Mouse (Mus musculus) macrophage (primary cell): Measurements from ENCODE around the gene Mid1. TPM values are rescaled to one million over a fixed set of nuclear protein-coding genes. Genes with fewer than 3 reads are reported as not detected.
"Not testable (repeated sequence)": the region's sequence is repeated elsewhere in the genome, so short reads cannot be mapped to it uniquely, and the experiment has no call there.

Source experiments
- H3K27ac ChIP-seq: fragments of 350-480 bp; formaldehyde crosslinking; 2 replicates; pipeline ENCODE4 v1.9.0; 2021
- H3K36me3 ChIP-seq: fragments of 350-480 bp; formaldehyde crosslinking; 2 replicates; pipeline ENCODE4 v1.9.0; 2021; ENCODE audit errors: inconsistent target
- H3K4me3 ChIP-seq: fragments of 350-480 bp; formaldehyde crosslinking; 2 replicates; pipeline ENCODE4 v1.9.0; 2021; ENCODE audit errors: inconsistent target
- H3K79me2 ChIP-seq: fragments of 350-480 bp; formaldehyde crosslinking; 2 replicates; pipeline ENCODE4 v1.9.0; 2021; ENCODE audit errors: inconsistent target
- WGBS: methylation state at CpG from one replicate; pipeline ENCODE4 v1.1.7; 2026; ENCODE audit warnings: inconsistent platforms; ENCODE audit not compliant: missing documents; 5-methylcytosine and 5-hydroxymethylcytosine counted together
- polyA plus RNA-seq: library from polyadenylated mRNA; stranded (reverse); fragments of 250-400 nt; gene quantifications from 3 replicates; pipeline ENCODE4 v1.2.4, GENCODE M21; 2018; ENCODE audit warnings: inconsistent platforms

Gene Mid1
- polyA plus RNA-seq, 1 experiment from 2014 or later = 34.1 TPM

DNA sequence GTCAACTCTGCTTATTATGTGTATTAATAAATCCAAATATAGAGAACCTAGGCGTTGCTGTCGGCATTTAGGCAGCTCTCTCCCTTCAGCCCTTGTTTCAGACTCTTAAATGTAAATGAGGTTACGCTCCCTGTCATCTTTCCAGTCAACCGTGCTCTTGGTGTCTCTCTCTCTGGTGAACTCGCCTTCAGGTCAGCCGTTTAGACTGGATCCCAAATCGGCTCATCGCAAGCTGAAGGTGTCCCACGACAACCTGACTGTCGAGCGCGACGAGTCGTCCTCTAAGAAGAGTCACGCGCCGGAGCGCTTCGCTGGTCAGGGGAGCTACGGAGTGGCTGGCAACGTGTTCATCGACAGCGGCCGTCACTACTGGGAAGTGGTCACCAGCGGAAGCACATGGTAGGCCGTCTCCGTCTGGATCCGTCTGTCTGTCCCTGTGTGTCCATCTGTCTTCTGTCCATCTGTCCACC is 302.4 kb downstream of the Mid1 start:
- WGBS = 89% methylated on average over 28 of the region's 28 CpGs
- H3K4me3 ChIP-seq = peak overlapping the region; percentile 0; the same call in 1 of the 2 replicates
- H3K79me2 ChIP-seq = not testable (repeated sequence)
- H3K36me3 ChIP-seq = peaks cover 49% of the 10 kb centered on the region
- H3K27ac ChIP-seq = 0 out of 2 replicates have a peak overlapping the region, but pooled peaks have one; percentile 0

DNA sequence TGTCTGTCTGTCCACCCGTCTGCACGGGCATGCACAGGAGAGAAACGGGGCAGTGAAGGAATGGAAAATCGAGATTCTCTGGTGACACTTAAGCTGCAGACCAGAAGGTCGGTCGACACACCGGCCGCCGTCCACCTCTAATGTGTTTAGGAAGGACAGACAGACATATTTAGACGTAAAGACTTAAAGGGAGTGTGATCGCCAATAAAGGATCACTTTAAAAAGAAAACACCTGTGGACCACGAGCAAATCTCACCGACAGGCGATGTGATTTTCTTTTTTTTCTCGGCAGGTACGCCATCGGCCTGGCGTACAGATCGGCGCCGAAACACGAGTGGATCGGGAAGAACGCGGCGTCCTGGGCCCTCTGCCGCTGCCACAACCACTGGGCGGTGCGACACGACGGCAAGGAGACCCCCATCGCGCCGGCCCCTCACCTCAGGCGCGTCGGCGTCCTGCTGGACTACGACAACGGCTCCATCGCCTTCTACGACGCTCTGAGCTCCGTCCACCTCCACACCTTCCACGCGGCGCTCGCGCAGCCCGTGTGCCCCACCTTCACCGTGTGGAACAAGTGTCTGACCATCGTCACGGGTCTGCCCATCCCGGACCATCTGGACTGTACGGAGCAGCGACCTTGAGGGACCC is 303.7 kb downstream of the Mid1 start:
- H3K36me3 ChIP-seq = peaks cover 36% of the 10 kb centered on the region
- H3K79me2 ChIP-seq, H3K27ac ChIP-seq, H3K4me3 ChIP-seq: not testable (repeated sequence)
- 93% methylated on average over 56 of the region's 56 CpGs for WGBS

DNA sequence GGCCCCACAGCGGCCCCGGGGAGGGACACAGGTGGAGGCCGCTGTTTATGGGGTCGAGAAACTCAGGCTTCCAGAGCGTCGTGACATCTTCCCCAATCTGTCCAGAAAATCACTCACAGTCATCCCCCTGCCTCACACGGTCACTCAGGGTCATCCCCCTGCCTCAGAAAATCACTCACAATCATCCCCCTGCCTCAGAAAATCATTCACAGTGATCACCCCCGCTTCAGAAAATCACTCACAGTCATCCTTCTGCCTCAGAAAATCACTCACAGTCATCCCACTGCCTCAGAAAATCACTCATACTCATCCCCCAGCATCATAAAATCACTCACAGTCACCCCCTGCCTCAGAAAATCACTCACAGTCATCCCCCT is 304.2 kb downstream of the Mid1 start:
- peaks cover 31% of the 10 kb centered on the region for H3K36me3 ChIP-seq
- WGBS = 88% methylated on average over 8 of the region's 8 CpGs

DNA sequence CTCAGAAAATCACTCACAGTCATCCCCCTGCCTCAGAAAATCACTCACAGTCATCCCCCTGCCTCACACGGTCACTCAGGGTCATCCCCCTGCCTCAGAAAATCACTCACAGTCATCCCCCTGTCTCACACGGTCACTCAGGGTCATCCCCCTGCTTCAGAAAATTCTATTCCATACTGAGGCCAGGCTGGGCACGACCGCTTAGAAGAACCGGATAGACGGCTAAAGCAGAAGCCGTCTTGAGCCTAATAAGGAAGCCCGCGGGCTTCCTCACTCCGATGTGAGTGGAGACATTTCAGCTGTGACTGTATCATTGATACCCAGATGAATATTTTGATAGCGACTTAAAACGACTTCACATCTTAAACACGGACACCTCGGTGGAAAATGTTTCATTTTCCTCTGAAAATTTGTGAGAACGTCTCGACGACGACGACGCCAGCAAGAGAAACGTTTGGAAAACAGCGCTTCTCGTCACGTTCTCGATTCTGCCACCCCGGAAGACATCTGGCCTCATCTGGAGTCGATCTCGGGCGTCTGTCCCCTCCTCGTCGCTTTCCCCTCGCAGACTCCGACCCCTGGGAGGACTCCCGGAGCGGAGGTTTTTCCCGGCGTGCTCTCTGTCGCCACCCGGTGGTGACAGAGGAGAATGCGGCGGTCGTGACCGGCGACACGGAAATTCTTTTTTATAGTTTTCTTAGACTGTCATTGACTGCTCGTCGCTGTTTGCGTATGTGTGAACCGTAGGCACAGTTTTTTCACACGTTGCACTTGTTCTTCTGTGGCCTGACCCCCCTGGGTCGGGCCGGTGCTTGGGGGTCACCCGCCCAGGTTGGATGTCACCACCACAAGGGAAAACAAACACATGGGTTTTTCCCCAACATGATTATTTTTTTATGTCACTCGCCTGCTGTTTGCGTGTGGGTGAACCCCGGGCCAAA is 305.0 kb downstream of the Mid1 start:
- 70% methylated on average over 56 of the region's 56 CpGs for WGBS
- Histone ChIP-seq H3K36me3 (peaks cover 23% of the 10 kb centered on the region), H3K27ac (peak overlapping the region; percentile 44), H3K4me3 (peak overlapping the region; percentile 8)
- not testable (repeated sequence) for H3K79me2 ChIP-seq

More for the DNA sequence above, 304.2 kb downstream of the Mid1 start:
- not testable (repeated sequence) for H3K4me3 ChIP-seq, H3K79me2 ChIP-seq, H3K27ac ChIP-seq

DNA sequence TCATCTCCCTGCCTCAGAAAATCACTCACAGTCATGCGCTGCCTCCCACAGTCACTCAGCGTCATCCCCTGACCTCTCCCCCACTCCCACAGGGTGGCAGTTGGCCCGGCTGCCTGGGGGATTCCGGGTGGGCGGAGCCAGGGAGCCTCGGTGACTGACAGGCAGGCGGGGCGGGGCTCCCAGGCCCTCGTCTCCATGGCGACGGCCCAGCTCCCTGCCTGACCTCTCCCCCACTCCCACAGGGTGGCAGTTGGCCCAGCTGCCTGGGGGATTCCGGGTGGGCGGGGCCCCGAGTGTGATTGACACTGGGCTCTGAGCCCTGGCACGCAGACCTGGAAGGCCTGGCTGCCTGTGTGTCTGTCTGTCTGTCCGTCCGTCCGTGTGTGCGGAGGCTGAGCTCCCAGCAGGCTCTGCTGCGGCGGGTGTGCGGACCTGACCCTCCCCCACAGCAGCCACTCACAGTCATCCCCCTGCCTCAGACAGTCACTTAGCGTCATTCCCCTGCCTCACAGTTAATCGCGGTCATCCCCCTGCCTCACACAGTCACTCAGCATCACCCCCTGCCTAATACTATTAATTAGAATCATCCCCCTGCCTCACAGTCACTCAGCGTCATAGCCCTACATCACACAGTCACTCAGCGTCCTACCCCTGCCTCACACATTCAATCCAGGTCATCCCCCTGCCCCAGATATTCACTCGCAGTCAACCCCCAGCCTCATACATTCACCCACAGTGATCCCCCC is 306.3 kb downstream of the Mid1 start:
- Histone ChIP-seq H3K27ac (peak overlapping the region; percentile 44), H3K4me3 (peak overlapping the region; percentile 8; the same call in 1 of the 2 replicates), H3K36me3 (peaks cover 11% of the 10 kb centered on the region; the same call in 1 of the 2 replicates)
- 42% methylated on average over 28 of the region's 28 CpGs for WGBS
- not testable (repeated sequence) for H3K79me2 ChIP-seq

DNA sequence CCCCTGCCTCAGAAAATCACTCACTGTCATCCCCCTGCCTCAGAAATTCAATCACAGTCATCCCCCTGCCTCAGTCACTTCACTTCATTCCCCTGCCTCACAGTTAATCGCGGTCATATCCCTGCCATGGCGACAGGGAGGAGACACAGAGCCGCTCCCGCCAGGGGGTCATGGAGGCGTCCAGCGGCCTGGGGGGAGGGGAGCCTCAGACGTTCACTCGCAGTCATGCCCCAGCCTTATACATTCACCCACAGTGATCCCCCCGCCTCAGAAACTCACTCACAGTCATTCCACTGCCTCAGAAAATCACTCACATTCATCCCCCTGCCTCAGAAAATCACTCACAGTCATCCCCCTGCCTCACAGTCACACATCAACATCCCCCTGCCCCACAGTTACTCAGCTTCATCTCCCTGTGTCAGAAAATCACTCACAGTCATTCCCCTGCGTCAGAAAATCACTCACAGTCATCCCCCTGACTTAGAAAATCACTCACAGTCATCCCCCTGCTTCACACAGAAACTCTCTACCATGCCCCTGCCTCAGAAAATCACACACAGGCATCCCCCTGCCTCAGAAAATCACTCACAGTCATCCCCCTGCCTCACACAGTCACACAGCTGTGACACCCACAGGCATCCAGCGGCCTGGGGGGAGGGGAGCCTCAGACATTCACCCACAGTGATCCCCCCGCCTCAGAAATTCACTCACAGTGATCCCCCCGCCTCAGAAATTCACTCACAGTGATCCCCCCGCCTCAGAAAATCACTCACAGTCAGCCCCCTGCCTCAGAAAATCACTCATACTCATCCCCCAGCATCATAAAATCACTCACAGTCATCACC is 307.3 kb downstream of the Mid1 start:
- not testable (repeated sequence) for H3K36me3 ChIP-seq, H3K79me2 ChIP-seq, H3K4me3 ChIP-seq, H3K27ac ChIP-seq
- 43% methylated on average over 15 of the region's 15 CpGs for WGBS

DNA sequence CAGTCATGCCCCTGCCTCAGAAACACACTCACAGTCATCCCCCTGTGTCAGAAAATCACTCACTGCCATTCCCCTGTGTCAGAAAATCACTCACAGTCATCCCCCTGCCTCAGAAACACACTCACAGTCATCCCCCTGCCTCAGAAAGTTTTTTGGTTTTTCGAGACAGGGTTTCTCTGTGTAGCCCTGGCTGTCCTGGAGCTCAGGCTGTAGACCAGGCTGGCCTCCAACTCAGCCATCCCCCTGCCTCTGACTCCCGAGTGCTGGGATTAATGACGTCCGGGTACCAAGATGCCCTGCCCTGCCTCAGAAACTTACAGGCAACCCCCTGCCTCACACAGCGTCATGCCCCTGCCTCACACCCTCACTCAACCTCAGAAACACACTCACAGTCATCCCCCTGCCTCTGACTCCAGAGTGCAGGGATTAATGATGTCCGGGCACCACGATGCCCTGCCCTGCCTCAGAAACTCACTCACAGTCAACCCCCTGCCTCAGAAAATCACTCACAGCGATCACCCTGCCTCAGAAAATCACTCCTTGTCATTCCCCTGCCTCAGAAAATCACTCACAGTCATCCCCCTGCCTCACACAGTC is 308.1 kb downstream of the Mid1 start:
- not testable (repeated sequence) for H3K36me3 ChIP-seq, H3K4me3 ChIP-seq, H3K79me2 ChIP-seq, H3K27ac ChIP-seq
- WGBS = 56% methylated on average over 8 of the region's 8 CpGs

DNA sequence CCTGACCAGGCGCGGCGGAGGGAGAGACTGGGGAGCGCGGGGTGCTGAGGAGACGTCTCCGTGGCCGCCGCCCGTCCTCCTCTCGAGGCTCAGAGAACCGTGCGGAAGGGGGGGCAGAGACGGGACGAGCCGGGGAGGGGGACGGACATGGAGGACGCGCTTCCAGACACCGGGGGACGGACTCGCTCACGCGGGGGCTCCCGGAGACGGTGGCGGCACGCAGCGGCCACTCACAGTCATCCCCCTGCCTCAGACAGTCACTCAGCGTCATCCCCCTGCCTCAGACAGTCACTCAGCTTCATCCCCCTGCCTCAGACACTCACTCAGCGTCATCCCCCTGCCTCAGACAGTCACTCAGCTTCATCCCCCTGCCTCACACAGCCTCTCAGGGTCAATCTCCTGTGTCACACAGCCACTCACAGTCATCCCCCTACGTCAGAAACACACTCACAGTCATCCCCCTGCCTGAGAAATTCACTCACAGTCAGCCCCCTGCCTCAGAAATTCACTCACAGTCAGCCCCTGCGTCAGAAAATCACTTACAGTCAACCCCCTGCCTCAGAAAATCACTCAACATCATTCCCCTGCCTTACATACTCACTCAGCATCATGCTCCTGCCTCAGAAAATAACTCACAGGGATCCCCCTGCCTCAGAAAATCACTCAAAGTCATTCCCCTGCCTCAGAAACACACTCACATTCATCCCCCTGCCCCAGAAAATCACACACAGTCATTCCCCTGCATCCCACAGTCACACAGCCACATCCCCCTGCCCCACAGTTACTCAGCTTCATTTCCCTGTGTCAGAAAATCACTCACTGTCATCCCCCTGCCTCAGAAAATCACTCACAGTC is 309.2 kb downstream of the Mid1 start:
- H3K36me3 ChIP-seq, H3K27ac ChIP-seq, H3K79me2 ChIP-seq, H3K4me3 ChIP-seq: not testable (repeated sequence)
- WGBS = 57% methylated on average over 33 of the region's 33 CpGs

DNA sequence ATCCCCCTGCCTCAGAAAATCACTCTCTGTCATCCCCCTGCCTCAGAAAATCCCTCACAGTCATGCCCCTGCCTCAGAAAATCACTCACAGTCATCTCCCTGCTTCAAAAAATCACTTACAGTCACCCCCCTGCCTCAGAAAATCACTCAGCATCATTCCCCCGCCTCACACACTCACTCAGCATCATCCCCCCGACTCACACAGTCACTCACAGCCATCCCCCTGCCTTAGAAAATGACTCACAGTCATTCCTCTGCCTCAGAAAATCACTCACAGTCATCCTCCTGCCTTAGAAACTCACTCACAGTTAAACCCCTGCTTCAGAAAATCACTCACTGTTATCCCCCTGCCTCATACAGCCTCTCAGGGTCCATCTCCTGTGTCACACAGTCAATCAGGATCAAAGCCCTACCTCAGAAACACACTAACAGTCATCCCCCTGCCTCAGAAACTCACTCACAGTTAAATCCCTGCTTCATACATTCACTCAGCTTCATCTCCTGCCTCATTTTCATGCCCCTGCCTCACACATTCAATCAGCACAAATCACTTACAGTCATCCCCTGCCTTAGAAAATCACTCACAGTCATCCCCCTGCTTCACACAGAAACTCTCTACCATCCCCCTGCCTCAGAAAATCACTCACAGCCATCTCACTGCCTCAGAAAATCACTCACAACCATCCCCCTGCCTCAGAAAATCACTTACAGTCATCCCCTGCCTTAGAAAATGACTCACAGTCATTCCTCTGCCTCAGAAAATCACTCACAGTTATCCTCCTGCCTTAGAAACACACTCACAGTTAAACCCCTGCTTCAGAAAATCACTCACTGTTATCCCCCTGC is 310.1 kb downstream of the Mid1 start:
- H3K36me3 ChIP-seq = not testable (repeated sequence)
- 57% methylated on average over 2 of the region's 2 CpGs for WGBS

DNA sequence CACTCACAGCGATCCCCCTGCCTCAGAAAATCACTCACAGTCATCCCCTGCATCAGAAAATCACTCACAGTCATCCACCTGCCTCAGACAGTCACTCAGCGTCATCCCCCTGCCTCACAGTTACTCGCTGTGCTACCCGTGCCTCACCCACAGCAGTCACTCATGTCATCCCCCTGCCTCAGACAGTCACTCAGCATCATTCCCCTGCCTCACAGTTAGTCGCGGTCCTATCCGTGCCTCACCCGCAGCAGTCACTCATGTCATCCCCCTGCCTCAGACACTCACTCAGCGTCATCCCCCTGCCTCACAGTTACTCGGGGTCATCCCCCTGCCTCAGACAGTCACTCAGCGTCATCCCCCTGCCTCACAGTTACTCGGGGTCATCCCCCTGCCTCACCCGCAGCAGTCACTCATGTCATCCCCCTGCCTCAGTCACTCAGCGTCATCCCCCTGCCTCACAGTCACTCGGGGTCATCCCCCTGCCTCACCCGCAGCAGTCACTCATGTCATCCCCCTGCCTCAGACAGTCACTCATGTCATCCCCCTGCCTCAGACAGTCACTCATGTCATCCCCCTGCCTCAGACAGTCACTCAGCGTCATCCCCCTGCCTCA is 311.0 kb downstream of the Mid1 start:
- not testable (repeated sequence) for H3K36me3 ChIP-seq, H3K79me2 ChIP-seq, H3K4me3 ChIP-seq, H3K27ac ChIP-seq
- 60% methylated on average over 17 of the region's 17 CpGs for WGBS

More for the DNA sequence above, 310.1 kb downstream of the Mid1 start:
- not testable (repeated sequence) for H3K79me2 ChIP-seq, H3K4me3 ChIP-seq, H3K27ac ChIP-seq

DNA sequence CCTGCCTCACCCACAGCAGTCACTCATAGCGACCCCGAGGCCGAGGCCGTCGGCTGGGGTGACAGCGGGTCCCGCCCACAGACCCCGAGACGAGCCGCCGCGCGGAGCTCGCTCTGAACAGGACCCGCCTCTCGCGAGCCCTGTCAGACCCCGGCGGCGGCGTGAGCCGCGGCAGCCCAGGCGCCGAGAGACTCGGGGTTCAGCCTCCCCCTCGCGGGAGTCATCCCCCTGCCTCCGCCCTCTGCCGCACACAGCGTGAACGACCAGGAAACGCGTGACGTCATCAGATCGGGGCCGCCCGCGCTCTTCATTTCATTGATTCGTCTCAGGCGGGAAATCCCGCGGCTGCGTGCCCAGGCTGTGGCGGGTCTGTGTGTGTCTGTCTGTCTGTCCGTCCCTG is 311.9 kb downstream of the Mid1 start:
- not testable (repeated sequence) for H3K27ac ChIP-seq

DNA sequence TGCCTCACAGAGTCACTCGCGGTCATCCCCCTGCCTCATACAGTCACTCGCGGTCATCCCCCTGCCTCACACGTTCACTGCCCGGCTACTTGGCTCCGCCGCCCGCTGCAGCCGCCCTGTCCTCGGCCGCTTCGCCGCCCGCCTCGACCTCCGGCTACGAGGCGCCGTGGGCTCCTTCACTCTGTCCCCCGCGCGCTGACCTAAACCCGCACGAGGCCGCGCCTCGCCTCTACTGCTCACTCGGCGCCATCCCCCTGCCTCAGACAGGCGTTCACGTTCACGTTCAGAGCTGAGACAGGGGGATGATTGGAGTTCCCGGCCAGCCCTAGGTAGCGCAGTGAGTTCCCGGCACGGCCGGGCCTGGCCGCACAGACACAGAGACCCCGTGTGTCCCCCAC is 312.5 kb downstream of the Mid1 start:
- H3K27ac ChIP-seq = not testable (repeated sequence)

More for the DNA sequence above, 311.9 kb downstream of the Mid1 start:
- WGBS = 51% methylated on average over 46 of the region's 46 CpGs
- peak overlapping the region; percentile 9; the same call in 1 of the 2 replicates for H3K4me3 ChIP-seq
- not testable (repeated sequence) for H3K36me3 ChIP-seq, H3K79me2 ChIP-seq

More for the DNA sequence above, 312.5 kb downstream of the Mid1 start:
- 51% methylated on average over 40 of the region's 40 CpGs for WGBS
- H3K79me2 ChIP-seq, H3K36me3 ChIP-seq: not testable (repeated sequence)
- H3K4me3 ChIP-seq = peak overlapping the region; percentile 9; the same call in 1 of the 2 replicates
